Mouse (Mus musculus): ENCODE results near the gene Cfap74. TPM values are rescaled to one million over a fixed set of nuclear protein-coding genes. Genes with fewer than 3 reads are reported as not detected.

The Cfap74 gene
- polyA plus RNA-seq, 1 experiment: 23.1 TPM

DNA sequence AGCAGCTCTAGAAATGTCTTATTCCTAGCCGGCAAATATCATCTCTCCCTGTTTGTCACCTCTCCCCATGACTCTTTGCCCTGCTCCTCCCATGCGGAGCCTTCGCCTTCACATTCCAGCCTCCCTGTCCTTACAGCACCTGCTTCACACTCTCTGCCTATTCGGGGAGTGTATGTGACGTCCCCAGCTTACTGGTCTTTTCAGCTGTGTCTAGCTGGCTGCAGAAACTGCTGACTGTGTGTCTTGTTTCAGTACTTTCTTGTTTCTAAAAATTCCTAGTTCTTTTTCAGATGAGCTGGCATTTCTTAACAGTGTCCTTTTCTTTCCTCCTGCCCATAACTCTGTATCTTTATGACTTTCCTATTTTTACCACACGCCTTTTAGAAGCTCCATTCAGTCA, 23.4 kb downstream of the Cfap74 start:
- peaks cover 3% of the 10 kb centered on the region; the same call in 1 of the 2 replicates for H3K4me1 ChIP-seq (replicated peaks; ENCODE audit: control insufficient read depth, insufficient read depth, low read length)
- no peak overlapping the region for H3K4me3 ChIP-seq (ENCODE audit: control insufficient read depth, insufficient read depth, low read length)
- TF ChIP-seq CTCF (IDR thresholded peaks at IDR 0.05; ENCODE audit: borderline replicate concordance, control insufficient read depth, extremely low read depth, insufficient read depth, low read length, poor library complexity) (no peak), POLR2A (IDR thresholded peaks at IDR 0.05; ENCODE audit: control insufficient read depth, extremely low read depth, insufficient read depth, low read length, poor library complexity) (no peak)
- 91% methylated on average over 6 of the region's 6 CpGs for WGBS
- no peak for DNase-seq
- no peaks in the 10 kb centered on the region for H3K27me3 ChIP-seq (ENCODE audit: control insufficient read depth, insufficient read depth, low read length)
- no peak overlapping the region for H3K27ac ChIP-seq (ENCODE audit: control insufficient read depth, insufficient read depth, low read length)
- H3K36me3 ChIP-seq (ENCODE audit: control insufficient read depth, insufficient read depth, low read length): no peaks in the 10 kb centered on the region

DNA sequence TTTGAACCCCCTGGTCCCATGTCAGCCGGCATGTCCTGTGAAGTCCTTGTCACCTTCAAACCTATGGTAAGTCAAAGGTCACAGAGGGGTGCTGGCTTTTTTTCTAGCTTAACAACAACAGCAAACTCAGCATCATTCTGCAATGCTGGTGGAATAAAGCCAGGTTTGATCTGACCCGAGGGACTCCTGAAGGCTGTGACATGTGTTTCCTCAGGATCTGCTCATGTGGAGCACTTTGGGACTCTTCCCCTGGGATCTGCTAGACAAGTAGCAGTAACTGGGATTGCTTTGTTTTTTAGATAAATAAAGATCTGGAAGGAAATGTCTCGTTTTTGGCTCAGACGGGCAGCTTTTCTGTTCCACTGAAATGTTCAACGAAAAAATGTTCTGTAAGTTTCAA, 25.0 kb downstream of the Cfap74 start:
- TF ChIP-seq CTCF (IDR thresholded peaks at IDR 0.05; ENCODE audit: borderline replicate concordance, control insufficient read depth, extremely low read depth, insufficient read depth, low read length, poor library complexity) (no peak), POLR2A (IDR thresholded peaks at IDR 0.05; ENCODE audit: control insufficient read depth, extremely low read depth, insufficient read depth, low read length, poor library complexity) (no peak)
- WGBS: 88% methylated on average over 5 of the region's 5 CpGs

DNA sequence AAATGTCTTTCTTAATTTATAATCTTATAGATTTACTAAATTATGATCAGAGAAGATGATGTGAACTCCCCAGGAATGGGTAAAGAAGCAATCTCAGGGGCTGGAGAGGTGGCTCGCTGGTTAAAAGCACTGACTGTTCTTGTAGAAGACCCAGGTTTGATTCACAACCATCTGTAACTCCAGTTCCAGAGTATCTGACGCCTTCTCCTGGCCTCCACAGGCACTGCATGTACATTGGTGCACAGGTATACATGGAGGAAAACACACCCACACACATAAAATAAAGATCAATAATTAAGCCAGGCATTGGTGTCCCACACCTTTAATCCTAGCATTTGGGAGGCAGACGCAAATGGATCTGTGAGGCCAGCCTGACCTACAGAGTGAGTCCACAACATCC, 33.8 kb downstream of the Cfap74 start:
- 73% methylated on average over 3 of the region's 3 CpGs for WGBS
- no peak for DNase-seq
- TF ChIP-seq CTCF (IDR thresholded peaks at IDR 0.05; ENCODE audit: borderline replicate concordance, control insufficient read depth, extremely low read depth, insufficient read depth, low read length, poor library complexity) (no peak), POLR2A (IDR thresholded peaks at IDR 0.05; ENCODE audit: control insufficient read depth, extremely low read depth, insufficient read depth, low read length, poor library complexity) (no peak)

More for the DNA sequence above, 25.0 kb downstream of the Cfap74 start:
- Histone ChIP-seq H3K36me3 (ENCODE audit: control insufficient read depth, insufficient read depth, low read length) (no peaks in the 10 kb centered on the region), H3K27ac (ENCODE audit: control insufficient read depth, insufficient read depth, low read length) (no peak overlapping the region), H3K27me3 (ENCODE audit: control insufficient read depth, insufficient read depth, low read length) (no peaks in the 10 kb centered on the region), H3K4me3 (ENCODE audit: control insufficient read depth, insufficient read depth, low read length) (no peak overlapping the region), H3K4me1 (replicated peaks; ENCODE audit: control insufficient read depth, insufficient read depth, low read length) (peaks cover 2% of the 10 kb centered on the region; the same call in 1 of the 2 replicates)
- DNase-seq: no peak

DNA sequence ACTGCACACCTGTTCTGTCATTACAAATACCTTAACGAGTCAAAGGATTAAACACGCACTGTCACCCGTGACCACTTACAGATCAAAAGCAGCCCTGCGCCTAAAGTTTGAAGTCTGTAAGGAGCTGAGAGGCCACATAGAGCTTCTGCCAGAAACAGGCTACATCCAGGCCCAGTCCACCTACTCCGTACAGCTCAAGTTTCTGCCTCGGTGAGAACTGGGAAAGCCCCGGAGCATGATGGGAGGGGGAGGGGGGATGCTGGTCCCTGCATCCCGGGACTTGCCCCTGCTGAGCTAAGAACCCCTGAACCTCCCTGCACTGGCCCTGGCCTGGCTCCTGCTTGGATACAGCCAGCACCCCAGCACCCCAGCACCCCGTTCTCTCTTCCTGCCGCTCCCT, 42.6 kb downstream of the Cfap74 start:
- TF ChIP-seq POLR2A (IDR thresholded peaks at IDR 0.05; ENCODE audit: control insufficient read depth, extremely low read depth, insufficient read depth, low read length, poor library complexity) (no peak), CTCF (IDR thresholded peaks at IDR 0.05; ENCODE audit: borderline replicate concordance, control insufficient read depth, extremely low read depth, insufficient read depth, low read length, poor library complexity) (no peak)
- 77% methylated on average over 10 of the region's 10 CpGs for WGBS
- no peak overlapping the region for H3K27ac ChIP-seq (ENCODE audit: control insufficient read depth, insufficient read depth, low read length)
- no peak overlapping the region for H3K4me3 ChIP-seq (ENCODE audit: control insufficient read depth, insufficient read depth, low read length)
- H3K4me1 ChIP-seq (replicated peaks; ENCODE audit: control insufficient read depth, insufficient read depth, low read length): no peaks in the 10 kb centered on the region
- no peaks in the 10 kb centered on the region for H3K36me3 ChIP-seq (ENCODE audit: control insufficient read depth, insufficient read depth, low read length)
- DNase-seq: no peak
- H3K27me3 ChIP-seq (ENCODE audit: control insufficient read depth, insufficient read depth, low read length): no peaks in the 10 kb centered on the region

More for the DNA sequence above, 33.8 kb downstream of the Cfap74 start:
- H3K27ac ChIP-seq (ENCODE audit: control insufficient read depth, insufficient read depth, low read length): no peak overlapping the region
- no peaks in the 10 kb centered on the region for H3K4me1 ChIP-seq (replicated peaks; ENCODE audit: control insufficient read depth, insufficient read depth, low read length)
- H3K27me3 ChIP-seq (ENCODE audit: control insufficient read depth, insufficient read depth, low read length): no peaks in the 10 kb centered on the region
- no peaks in the 10 kb centered on the region for H3K36me3 ChIP-seq (ENCODE audit: control insufficient read depth, insufficient read depth, low read length)
- no peak overlapping the region for H3K4me3 ChIP-seq (ENCODE audit: control insufficient read depth, insufficient read depth, low read length)

DNA sequence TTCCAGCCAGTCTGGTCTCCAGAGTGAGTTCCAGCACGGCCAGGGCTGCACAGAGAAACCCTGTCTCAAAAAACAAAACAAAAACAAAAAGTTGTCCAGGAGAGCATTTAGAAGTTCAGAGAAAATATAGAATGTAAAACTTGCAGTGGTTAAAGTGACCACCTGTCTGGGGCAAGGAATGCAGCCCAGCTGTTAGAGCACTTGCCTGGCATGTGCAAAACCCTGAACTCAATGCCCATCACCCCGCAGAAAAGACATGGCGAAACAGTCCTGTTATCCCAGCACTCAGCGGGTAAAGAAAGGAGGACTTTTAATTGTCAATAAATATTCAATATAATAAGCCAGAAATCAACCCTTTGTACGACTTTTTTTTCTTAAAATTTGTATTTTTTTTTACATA, 49.6 kb downstream of the Cfap74 start:
- TF ChIP-seq CTCF (IDR thresholded peaks at IDR 0.05; ENCODE audit: borderline replicate concordance, control insufficient read depth, extremely low read depth, insufficient read depth, low read length, poor library complexity): no peak
- no peak for TF ChIP-seq POLR2A (IDR thresholded peaks at IDR 0.05; ENCODE audit: control insufficient read depth, extremely low read depth, insufficient read depth, low read length, poor library complexity)
- Histone ChIP-seq H3K4me1 (replicated peaks; ENCODE audit: control insufficient read depth, insufficient read depth, low read length) (peaks cover 2% of the 10 kb centered on the region; the same call in 1 of the 2 replicates), H3K27me3 (ENCODE audit: control insufficient read depth, insufficient read depth, low read length) (no peaks in the 10 kb centered on the region), H3K27ac (ENCODE audit: control insufficient read depth, insufficient read depth, low read length) (no peak overlapping the region), H3K4me3 (ENCODE audit: control insufficient read depth, insufficient read depth, low read length) (no peak overlapping the region), H3K36me3 (ENCODE audit: control insufficient read depth, insufficient read depth, low read length) (no peaks in the 10 kb centered on the region)
- 86% methylated on average over 5 of the region's 5 CpGs for WGBS
- no peak for DNase-seq

DNA sequence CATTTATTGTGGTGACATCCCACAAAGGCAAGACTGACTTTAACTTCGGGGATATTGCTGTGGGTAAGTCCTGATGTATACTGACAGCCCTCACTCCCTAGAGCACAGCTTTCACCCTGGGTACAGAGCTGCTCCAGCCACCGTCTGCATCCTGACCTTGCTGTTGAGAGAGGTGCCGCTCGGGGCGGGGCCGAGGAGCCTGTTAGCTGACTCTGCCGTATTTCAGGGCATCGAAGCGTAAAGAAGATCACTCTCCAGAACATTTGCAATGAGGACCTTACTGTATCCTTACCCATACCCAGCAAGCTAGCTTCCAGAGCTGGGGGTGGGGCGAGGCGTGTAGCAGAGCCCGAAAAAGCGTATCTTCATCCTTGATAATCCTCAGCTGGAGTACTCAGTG, 54.1 kb downstream of the Cfap74 start:
- TF ChIP-seq CTCF (IDR thresholded peaks at IDR 0.05; ENCODE audit: borderline replicate concordance, control insufficient read depth, extremely low read depth, insufficient read depth, low read length, poor library complexity) (no peak), POLR2A (IDR thresholded peaks at IDR 0.05; ENCODE audit: control insufficient read depth, extremely low read depth, insufficient read depth, low read length, poor library complexity) (no peak)
- DNase-seq: no peak
- no peaks in the 10 kb centered on the region for H3K36me3 ChIP-seq (ENCODE audit: control insufficient read depth, insufficient read depth, low read length)
- 85% methylated on average over 13 of the region's 13 CpGs for WGBS
- H3K27ac ChIP-seq (ENCODE audit: control insufficient read depth, insufficient read depth, low read length): no peak overlapping the region
- H3K27me3 ChIP-seq (ENCODE audit: control insufficient read depth, insufficient read depth, low read length): no peaks in the 10 kb centered on the region
- peaks cover 2% of the 10 kb centered on the region; the same call in 1 of the 2 replicates for H3K4me1 ChIP-seq (replicated peaks; ENCODE audit: control insufficient read depth, insufficient read depth, low read length)
- no peak overlapping the region for H3K4me3 ChIP-seq (ENCODE audit: control insufficient read depth, insufficient read depth, low read length)

DNA sequence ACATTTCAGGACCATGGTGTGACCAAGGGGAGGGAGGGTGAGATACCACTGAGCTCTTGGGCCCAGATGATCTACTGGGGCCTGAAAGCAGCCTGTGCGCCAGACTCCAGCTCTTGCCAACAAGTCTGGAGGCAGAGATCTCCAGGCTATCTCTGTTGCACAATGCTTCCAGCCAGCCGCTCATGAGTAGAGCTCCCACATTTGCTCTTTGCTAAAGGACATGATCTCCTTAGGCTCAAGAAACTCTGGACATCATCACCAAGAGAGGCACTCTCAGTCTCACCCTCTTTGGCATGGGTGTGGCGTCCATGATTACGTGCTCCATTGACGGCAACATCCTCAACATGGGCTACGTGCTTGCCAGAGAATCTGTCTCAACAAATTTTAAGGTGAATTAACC, 54.6 kb downstream of the Cfap74 start:
- Histone ChIP-seq H3K4me3 (ENCODE audit: control insufficient read depth, insufficient read depth, low read length) (no peak overlapping the region), H3K4me1 (replicated peaks; ENCODE audit: control insufficient read depth, insufficient read depth, low read length) (peaks cover 2% of the 10 kb centered on the region; the same call in 1 of the 2 replicates), H3K27me3 (ENCODE audit: control insufficient read depth, insufficient read depth, low read length) (no peaks in the 10 kb centered on the region), H3K27ac (ENCODE audit: control insufficient read depth, insufficient read depth, low read length) (no peak overlapping the region), H3K36me3 (ENCODE audit: control insufficient read depth, insufficient read depth, low read length) (no peaks in the 10 kb centered on the region)
- DNase-seq: no peak
- 88% methylated on average over 6 of the region's 6 CpGs for WGBS
- TF ChIP-seq POLR2A (IDR thresholded peaks at IDR 0.05; ENCODE audit: control insufficient read depth, extremely low read depth, insufficient read depth, low read length, poor library complexity) (no peak), CTCF (IDR thresholded peaks at IDR 0.05; ENCODE audit: borderline replicate concordance, control insufficient read depth, extremely low read depth, insufficient read depth, low read length, poor library complexity) (no peak)

Measured in thymus, adult 2 months (tissue).